Mouse (Mus musculus) embryonic stem cell, embryonic (primary cell): ENCODE results near the gene Prkaa1.

Source experiments
- CTCF ChIA-PET, 4 experiments: fragments of 300-600 bp in 2 of 4; fragments of 350-600 bp in 2 of 4; sonication (Branson Sonifier 250); formaldehyde crosslinking; loops; one replicate each; lab custom pipeline; 2022; ENCODE audit warnings: inconsistent platforms in 2 of 4; lab: Charles Lee
- POLR2A ChIA-PET, 4 experiments: fragments of 300-600 bp in 2 of 4; fragments of 350-600 bp in 2 of 4; sonication (Branson Sonifier 250); formaldehyde crosslinking; loops; one replicate each; lab custom pipeline; 2022; ENCODE audit warnings: antibody characterized with exemption in 4 of 4, inconsistent platforms in 1 of 4; lab: Charles Lee

The Prkaa1 gene

DNA sequence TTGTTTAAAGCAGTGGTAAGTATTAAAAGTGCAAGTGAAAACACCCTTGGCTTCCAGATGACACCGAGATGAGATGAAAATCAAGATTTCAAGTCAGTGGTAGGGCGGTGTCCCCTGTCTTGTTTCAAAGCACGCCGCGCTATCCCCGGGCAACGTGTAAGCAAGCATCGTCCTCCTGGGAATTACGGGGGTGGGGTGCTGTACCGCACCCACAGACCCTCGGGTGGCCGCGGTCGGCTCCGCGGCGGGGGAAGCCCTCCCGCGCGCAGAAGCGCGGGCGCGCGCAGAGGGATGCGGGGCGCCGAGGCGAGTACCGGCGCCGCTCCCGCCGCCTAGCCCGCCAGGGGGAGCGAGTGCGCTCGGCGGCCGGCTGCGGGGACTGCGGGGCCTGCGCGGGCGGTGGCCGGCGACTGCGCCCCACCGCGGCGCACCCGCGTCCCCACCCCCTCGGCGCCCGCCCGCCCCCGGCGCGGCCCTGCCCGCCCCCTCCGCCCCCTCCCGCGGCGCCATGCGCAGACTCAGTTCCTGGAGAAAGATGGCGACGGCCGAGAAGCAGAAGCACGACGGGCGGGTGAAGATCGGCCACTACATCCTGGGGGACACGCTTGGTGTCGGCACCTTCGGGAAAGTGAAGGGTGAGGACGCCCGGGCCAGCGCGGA lies at the start of gene Prkaa1:
Gene Prkaa1, plus strand, starts transcription at position 501 of the 660 bp plus-strand sequence.
- ChIA-PET POLR2A (interaction anchor here (0.5 to 12.6 kb wide), 30 partner anchors 7 to 100 kb away, joined by 3 to 326 read pairs (median 6); partner anchors contain the start of genes Rpl37 (in 3 of the 4) and Ttc33 (in 3 of the 4)), CTCF (interaction anchor here in 2 of 4 experiments (0.6 kb wide), 2 partner anchors 11 kb away, joined by 3 read pairs; no protein-coding TSS in a partner anchor)

DNA sequence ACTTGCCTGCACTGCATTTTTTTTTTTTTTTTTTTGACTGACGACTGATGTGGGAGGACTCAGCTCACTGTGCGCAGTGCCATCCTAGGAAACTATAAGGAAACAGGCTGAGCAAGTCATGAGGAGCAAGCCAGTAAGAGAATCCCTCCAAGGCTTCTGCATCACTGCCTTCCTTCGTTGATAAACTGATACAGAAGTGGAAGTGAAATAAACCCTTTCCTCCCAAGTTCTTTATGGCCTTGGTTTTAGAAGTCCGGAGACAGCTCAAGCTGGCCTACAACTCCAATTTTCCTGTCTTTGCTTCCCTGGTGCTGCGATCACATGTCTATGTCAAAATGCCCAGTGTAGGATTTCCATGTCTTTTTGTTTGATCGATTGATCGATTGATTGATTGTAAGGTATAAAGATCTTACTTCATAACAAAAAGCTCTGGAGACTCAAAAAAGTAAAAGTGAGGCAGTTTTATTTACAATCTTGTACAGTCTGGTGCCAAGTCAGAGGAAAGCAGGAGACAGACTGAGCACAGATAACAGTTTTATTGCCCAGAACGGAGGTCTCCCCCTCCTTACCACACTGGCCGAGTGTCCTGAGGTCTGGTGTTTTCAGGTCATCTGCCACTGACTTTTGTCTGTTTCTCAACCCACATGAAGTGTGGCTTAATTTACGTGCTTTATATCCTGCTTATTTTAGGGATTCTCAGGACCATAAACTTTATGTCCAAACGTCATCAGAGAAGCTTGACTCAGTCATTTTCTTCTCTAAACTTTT lies 47.9 kb upstream of the Prkaa1 start:
- ChIA-PET POLR2A (interaction anchor here in 2 of 4 experiments (0.6 to 1.4 kb wide), 2 partner anchors 20 to 370 kb away, joined by 3 to 6 read pairs; partner anchors contain the start of gene Rpl37 (in 1 of the 2)), CTCF (interaction anchor here in 3 of 4 experiments (0.6 to 0.9 kb wide), 3 partner anchors 11 to 141 kb away, joined by 3 to 4 read pairs (median 3); no protein-coding TSS in a partner anchor)

DNA sequence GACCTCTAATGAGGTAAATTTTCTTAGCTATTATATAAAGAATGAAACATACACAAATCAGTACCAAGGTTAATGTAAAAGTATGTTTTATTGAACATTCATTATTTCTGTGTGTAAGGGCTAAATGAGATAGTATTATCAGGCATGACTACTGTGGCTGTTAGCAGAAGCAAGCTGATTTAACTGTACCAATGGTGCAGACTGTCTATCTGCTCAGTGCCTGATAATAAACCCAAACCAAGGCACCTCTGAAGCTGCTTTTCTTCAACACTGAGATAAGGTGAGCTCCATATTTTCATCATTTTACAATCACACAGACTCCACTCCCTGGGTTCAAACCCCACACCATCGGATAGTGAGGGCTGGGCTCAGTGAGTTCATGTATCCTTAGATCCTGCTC lies 46.3 kb upstream of the Prkaa1 start:
- CTCF ChIA-PET, result interaction anchor here in 3 of 4 experiments (0.5 to 1.5 kb wide), 4 partner anchors 9 to 28 kb away, joined by 3 to 4 read pairs (median 4); no protein-coding TSS in a partner anchor
- POLR2A ChIA-PET, result interaction anchor here in 2 of 4 experiments (0.6 to 1.4 kb wide), 8 partner anchors 12 to 964 kb away, joined by 3 to 4 read pairs (median 4); no protein-coding TSS in a partner anchor

DNA sequence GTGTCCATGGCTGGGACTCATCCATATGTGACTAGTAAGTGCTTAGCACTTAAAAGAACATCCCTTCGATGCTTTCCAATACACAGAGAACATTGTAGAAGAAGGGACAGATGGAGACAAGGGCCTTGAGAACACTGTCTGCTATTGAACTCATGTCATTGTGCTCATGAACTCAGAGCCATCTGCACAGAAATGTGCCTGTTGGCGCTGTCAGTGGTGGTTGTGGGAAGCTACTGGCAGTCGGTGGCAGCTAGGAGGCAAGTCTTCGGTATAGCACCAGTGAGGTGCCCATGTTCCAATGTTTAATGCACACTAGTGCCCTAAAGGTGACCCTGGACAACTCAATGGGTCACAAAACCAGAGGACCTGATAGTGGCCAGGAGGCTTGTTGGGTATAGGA lies 41.3 kb upstream of the Prkaa1 start:
- CTCF ChIA-PET, result no interaction called here
- POLR2A ChIA-PET, result interaction anchor here in 1 of 4 experiments (1.5 kb wide), 2 partner anchors 14 to 17 kb away, joined by 3 to 4 read pairs; partner anchors contain the start of gene Rpl37

DNA sequence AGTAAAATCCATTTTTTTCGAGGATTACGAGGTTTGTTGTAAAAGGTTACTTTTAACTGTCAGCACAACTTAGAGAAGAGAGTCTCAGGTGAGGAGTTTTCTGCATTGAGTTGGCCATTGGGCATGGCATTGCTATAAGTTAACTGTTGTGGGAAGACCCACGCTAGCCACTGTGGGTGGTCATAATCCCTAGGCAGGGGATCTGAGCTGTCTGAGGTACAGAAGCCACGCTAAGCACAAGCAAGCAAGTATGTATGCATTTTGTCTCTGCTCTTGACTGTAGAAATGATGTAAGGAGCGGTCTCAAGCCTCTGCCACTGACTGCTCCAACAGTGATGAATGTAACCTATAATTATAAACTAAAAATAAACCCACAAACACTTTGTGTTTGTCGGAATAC lies 37.8 kb upstream of the Prkaa1 start:
- ChIA-PET POLR2A (interaction anchor here in 3 of 4 experiments (0.8 to 2.9 kb wide), 10 partner anchors 9 to 83 kb away, joined by 3 to 22 read pairs (median 6); partner anchors contain the start of genes Rpl37 (in 3 of the 3) and Ttc33 (in 1 of the 3)), CTCF (interaction anchor here (0.5 to 1.1 kb wide), 11 partner anchors 9 to 1527 kb away, joined by 3 to 6 read pairs (median 3); partner anchors contain the start of gene Rpl37 (in 2 of the 4))

DNA sequence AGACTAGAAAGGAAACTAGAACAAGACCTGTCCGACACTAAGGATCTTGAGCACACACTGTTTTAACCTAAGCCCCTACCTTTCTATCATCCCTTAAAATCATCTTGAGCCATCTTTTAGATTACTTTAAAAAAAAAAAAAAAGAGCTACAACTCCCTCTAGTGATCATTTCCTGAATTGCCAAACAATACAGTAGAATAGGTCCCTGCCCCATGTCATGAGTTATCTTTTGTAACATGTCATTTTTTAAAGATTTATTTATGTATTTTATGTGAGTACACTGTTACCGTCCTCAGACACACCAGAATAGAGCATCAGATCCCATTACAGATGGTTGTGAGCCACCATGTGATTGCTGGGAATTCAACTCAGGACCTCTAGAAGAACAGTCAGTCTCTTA lies 37.4 kb upstream of the Prkaa1 start:
- CTCF ChIA-PET, result interaction anchor here (0.5 to 1.1 kb wide), 29 partner anchors 8 to 1874 kb away, joined by 3 to 9 read pairs (median 3); partner anchors contain the start of gene Rpl37 (in 2 of the 4)

DNA sequence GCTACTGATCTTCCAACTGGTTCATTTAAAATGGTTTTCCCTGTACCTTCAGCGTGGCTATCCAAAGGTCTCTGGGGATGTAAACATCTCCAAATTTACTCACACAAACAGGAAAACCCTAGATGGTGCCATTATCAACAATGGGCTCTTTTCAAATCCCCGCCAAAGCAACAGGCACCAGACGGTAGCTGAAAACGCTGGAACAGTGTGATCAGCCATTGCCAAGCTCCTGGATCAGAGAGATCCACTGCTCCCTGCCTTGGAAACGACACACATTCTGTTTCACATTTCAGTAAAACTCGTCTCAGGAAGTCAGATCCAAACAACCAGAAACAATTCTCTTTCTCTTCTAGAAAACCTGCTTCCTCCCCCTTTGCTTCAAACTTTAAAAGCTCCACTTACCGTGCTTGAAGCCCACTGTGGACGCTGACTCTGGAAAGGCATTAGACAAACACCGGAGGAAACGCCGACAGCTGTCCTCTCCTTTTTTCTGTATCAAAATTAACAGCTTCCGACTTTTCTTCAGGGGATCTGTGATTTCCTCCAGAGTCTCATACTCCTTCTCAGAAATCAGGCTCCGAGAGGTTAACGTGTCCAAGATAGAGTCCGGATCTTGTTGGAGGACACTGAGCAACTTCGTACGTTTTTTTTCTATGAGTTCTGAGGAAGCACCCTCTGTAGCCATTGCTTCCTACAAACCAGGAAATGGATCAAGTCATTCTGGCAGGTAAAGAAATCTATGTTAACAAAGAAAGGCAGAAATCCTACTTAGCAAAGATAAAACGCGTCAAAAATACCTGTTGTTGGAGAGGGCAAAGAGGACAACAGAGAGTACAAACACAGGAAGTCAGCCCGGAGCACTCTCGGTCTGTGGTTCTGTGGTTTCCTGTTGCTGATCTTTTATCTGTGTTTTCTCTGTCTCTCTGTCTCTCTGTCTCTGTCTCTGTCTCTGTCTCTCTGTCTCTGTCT lies 35.7 kb upstream of the Prkaa1 start, which contains the start of gene Card6:
Gene Card6, minus strand, starts transcription at position 854 of the 969 bp plus-strand sequence.
- POLR2A ChIA-PET, result interaction anchor here (0.5 to 2.9 kb wide), 15 partner anchors 8 to 1563 kb away, joined by 3 to 22 read pairs (median 4); partner anchors contain the start of genes Rpl37 (in 3 of the 4) and Ptger4 (in 1 of the 4)
- CTCF ChIA-PET, result interaction anchor here in 2 of 4 experiments (0.6 to 1.1 kb wide), 5 partner anchors 8 to 1101 kb away, joined by 3 to 4 read pairs (median 3); partner anchors contain the start of gene Rpl37 (in 1 of the 2)

More for the DNA sequence above, 37.4 kb upstream of the Prkaa1 start:
- POLR2A ChIA-PET, result interaction anchor here in 3 of 4 experiments (0.6 to 2.9 kb wide), 14 partner anchors 8 to 965 kb away, joined by 3 to 22 read pairs (median 4); partner anchors contain the start of genes Rpl37 (in 3 of the 3) and Ttc33 (in 1 of the 3)

DNA sequence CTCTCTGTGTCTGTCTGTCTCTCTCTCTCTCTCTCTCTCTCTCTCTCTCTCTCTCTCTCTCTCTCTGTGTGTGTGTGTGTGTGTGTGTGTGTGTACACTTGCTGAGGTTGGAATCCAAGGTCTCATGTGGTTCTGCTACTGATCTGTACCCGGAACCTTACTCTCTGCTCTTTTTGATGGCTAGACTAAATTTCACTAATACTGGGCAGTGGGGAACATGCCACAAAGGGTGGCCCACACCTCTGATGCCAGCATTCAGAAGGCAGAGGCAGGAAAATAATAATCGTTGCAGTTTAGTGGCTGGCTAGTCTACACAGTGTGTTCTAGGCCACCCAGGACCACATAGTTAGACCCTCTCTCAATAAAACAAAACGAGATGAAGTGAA lies 35.0 kb upstream of the Prkaa1 start:
- ChIA-PET POLR2A (interaction anchor here in 2 of 4 experiments (1.1 to 2.7 kb wide), 5 partner anchors 8 to 11 kb away, joined by 4 to 22 read pairs (median 17); partner anchors contain the start of gene Rpl37 (in 2 of the 2)), CTCF (no interaction called here)

DNA sequence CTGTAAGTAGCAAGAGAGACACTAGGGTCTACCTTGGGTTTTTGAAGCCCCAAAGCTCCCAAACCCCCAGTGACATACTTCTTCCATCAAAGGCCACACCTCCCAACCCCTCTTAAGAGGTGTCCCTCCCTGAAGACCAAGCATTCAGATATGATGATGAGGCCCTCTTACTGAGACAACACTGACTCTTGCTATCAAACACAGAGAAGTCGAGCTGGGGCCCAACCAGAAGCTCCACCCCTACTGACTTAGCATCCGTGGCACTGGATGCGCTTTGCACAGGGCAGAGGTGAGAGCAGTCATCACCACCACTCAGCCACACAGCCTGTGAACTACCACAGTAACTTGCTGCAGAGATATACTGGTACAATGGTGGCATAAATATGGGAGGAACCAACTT lies 31.0 kb upstream of the Prkaa1 start:
- CTCF ChIA-PET, result no interaction called here
- POLR2A ChIA-PET, result interaction anchor here in 2 of 4 experiments (0.6 to 1.4 kb wide), 6 partner anchors 9 to 21 kb away, joined by 3 to 5 read pairs (median 4); no protein-coding TSS in a partner anchor

DNA sequence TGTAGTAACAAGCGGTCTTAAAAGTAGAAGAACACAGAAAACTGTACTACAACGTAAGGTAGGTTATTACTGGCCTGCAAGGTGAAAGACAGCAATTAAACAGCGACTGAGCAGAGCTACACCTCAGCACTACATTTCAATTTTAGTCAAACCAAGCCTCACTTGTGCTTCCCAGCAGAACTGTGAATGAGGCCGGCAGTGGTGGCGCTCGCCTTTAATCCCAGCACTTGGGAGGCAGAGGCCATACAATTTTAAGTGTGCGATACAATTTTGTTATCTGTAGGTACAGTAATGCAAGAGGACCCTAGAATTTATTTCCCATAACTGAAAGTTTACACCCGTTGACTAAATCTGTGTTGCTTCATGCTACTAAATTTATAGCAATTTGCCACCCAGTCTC lies 28.5 kb upstream of the Prkaa1 start:
- ChIA-PET POLR2A (interaction anchor here in 3 of 4 experiments (0.6 to 3.2 kb wide), 16 partner anchors 9 to 1120 kb away, joined by 3 to 27 read pairs (median 6); partner anchors contain the start of gene Ttc33 (in 2 of the 3)), CTCF (interaction anchor here in 2 of 4 experiments (0.6 to 1.4 kb wide), 2 partner anchors 9 to 1127 kb away, joined by 3 to 5 read pairs; no protein-coding TSS in a partner anchor)

DNA sequence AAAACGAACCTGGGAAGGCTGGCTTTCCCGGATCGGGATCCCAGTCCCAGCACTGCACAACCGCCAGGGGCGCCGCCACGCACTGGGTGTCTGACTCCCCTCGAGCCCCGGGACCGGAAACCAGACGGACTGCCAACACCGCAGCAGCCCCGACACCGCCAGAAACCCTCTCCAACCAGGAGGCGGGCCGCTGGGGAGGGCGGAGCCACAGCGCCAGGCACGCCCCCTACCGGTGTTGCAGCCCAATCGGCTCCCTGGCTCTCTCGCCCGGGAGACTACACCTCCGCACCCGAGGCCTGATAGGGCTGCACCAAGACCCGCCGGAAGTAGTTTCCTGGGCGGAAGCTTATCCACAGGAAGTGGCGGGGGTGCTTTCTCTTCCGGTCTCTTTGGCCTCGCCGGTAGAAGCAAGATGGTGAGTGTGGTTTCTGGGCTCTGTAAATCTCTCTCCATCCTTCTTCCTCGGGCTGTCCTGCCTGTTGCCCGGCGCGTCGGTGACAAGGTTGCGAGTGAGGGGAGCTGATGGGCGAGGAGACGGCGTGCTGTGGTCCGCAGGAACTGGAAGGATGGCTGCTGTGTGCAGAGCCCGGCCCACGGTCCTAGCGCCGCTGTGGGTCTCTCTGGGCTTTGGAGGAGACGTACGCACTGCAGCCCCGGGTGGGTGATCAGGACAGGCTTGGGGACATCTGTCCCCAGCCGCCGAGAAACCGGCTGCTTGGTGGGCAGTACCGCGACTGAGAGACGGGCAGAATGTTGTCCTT lies 27.2 kb upstream of the Prkaa1 start, which contains the start of gene Rpl37:
Gene Rpl37, plus strand, starts transcription at position 376 of the 761 bp plus-strand sequence.
- CTCF ChIA-PET, result interaction anchor here in 3 of 4 experiments (0.6 to 1.5 kb wide), 7 partner anchors 9 to 26 kb away, joined by 3 to 6 read pairs (median 4); no protein-coding TSS in a partner anchor
- POLR2A ChIA-PET, result interaction anchor here (0.6 to 3.2 kb wide), 55 partner anchors 8 to 1122 kb away, joined by 3 to 27 read pairs (median 5); partner anchors contain the start of genes Card6 (in 3 of the 4), AW549877 (in 2 of the 4), Prkaa1 (in 2 of the 4) and Ttc33 (in 2 of the 4)

DNA sequence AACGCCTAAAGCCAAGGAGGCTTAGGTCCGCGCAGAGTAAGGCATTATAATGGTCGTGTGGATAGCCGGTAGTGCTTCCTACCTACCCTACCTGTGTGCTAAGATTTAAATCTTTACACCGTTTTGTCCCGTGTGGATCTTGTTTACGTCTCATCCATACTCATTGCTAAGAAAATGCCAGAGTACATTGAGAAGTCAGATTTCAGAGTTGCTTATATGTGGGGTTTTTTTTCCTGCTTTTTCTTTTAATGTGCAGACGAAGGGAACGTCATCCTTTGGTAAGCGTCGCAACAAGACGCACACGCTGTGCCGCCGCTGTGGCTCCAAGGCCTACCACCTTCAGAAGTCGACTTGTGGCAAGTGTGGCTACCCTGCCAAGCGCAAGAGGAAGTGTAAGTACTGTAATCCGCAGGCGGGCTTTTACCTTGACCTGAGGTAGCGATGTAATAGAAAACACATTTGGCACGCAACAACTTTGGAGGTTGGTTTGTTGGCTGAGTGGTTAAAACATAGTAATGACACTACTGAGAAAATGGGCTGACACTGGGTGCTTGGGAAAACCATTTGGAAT lies 26.5 kb upstream of the Prkaa1 start:
- ChIA-PET POLR2A (interaction anchor here (0.6 to 6.3 kb wide), 49 partner anchors 8 to 1121 kb away, joined by 3 to 62 read pairs (median 8); partner anchors contain the start of genes Card6 (in 3 of the 4), AW549877 (in 2 of the 4), Prkaa1 (in 2 of the 4) and Ttc33 (in 2 of the 4)), CTCF (interaction anchor here in 3 of 4 experiments (1.1 to 1.5 kb wide), 4 partner anchors 9 to 17 kb away, joined by 3 to 6 read pairs (median 4); no protein-coding TSS in a partner anchor)

DNA sequence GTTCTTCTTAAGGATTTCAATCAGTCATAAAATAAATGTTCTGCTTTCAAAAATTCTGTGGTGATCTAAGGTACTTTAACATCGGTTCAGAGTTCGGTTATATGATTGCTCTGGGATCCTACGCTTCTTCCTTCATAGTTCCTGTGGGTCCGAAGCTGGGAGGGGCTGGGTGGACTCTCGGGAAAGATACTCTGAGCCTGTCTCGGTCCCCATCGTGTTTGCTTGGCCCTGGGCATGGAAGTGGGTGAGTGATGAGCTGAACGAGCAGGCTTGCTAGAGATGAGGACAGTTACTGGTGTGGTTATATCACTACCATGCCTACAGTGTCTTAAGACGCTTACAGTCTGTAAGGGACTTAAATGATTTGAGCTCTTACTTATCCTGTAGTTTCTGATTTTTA lies 25.0 kb upstream of the Prkaa1 start:
- ChIA-PET CTCF (interaction anchor here in 1 of 4 experiments (0.7 kb wide), 1 partner anchor 12 kb away, joined by 3 read pairs; no protein-coding TSS in a partner anchor), POLR2A (interaction anchor here (0.6 to 12.9 kb wide), 52 partner anchors 9 to 1125 kb away, joined by 3 to 326 read pairs (median 5); partner anchors contain the start of genes Ttc33 (in 2 of the 4), AW549877 (in 1 of the 4), Card6 (in 1 of the 4) and Ptger4 (in 1 of the 4))

DNA sequence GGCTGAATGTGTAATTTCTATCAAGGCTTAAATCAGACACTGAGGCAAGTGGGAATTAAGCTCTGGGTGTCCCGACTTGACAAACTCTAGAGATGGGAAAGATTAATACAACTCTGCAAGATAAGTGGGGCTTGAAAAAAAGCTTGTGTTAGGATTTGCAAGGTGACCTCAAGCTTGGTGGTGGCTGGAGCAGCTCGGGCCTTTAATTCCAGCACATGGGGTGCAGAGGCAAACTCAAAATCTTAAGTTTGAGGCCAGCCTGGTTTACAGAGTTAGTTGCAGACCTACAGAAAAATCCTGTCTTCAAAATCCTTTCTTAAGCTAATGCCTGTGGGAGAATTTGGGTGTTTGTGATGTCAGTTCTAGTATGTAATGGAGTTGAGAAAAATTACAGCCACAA lies 24.5 kb upstream of the Prkaa1 start:
- ChIA-PET POLR2A (interaction anchor here (0.6 to 12.9 kb wide), 45 partner anchors 9 to 1125 kb away, joined by 3 to 326 read pairs (median 6); partner anchors contain the start of genes Ttc33 (in 2 of the 4), AW549877 (in 1 of the 4) and Card6 (in 1 of the 4)), CTCF (interaction anchor here in 1 of 4 experiments (0.6 kb wide), 1 partner anchor 125 kb away, joined by 16 read pairs; the partner anchor contains the start of gene Ptger4)
